Mouse (Mus musculus) erythroblast, embryonic 14.5 days (primary cell): ENCODE results near the gene Plod1.

ENCODE experiments used
- GATA1 ChIP-seq: IDR thresholded peaks from 2 replicates; pipeline ENCODE4 v1.6.1; 2012; ENCODE audit warnings: low read length, inconsistent platforms, mixed read lengths
- TAL1 ChIP-seq: IDR thresholded peaks from 3 replicates; pipeline ENCODE4 v1.6.1; 2012; ENCODE audit warnings: low read length, inconsistent platforms, mixed read lengths

GRCm38 (mm10) chr4:147897348-147897747, 39.2 kb downstream of the Plod1 start:
- TF ChIP-seq GATA1 (no peak), TAL1 (no peak)
